Mouse (Mus musculus) limb, embryonic 15.5 days (tissue): ENCODE data around the gene Gm10197. TPM values are rescaled to one million over a fixed set of nuclear protein-coding genes. Genes with fewer than 3 reads are reported as not detected.

Experiments
- ATAC-seq: fragments of 200-750 bp; cut with Nextera tagmentation; 2 replicates; pipeline ENCODE4 v1.8.0; 2017; ENCODE audit warnings: low read depth, moderate TSS enrichment; ENCODE audit not compliant: insufficient number of reproducible peaks, low FRiP score, low TSS enrichment
- H3K27ac ChIP-seq: fragments of 300-500 bp; sonication (generic); 2 replicates; pipeline ENCODE4 v1.5.1; 2015; ENCODE audit warnings: moderate library complexity, mild to moderate bottlenecking, inconsistent platforms
- H3K27me3 ChIP-seq: fragments of 300-500 bp; sonication (generic); 2 replicates; pipeline ENCODE4 v1.6.1; 2015; ENCODE audit warnings: inconsistent platforms
- H3K36me3 ChIP-seq: fragments of 300-500 bp; sonication (generic); 2 replicates; pipeline ENCODE4 v1.6.1; 2015; ENCODE audit warnings: inconsistent platforms
- H3K4me1 ChIP-seq: fragments of 300-500 bp; sonication (generic); 2 replicates; pipeline ENCODE4 v1.6.1; 2015; ENCODE audit warnings: inconsistent platforms
- H3K4me2 ChIP-seq: fragments of 300-500 bp; sonication (generic); 2 replicates; pipeline ENCODE4 v1.6.1; 2015; ENCODE audit warnings: mild to moderate bottlenecking, inconsistent platforms
- H3K4me3 ChIP-seq: fragments of 300-500 bp; sonication (generic); 2 replicates; pipeline ENCODE4 v1.5.1; 2015; ENCODE audit warnings: mild to moderate bottlenecking, inconsistent platforms
- H3K9ac ChIP-seq: fragments of 300-500 bp; sonication (generic); 2 replicates; pipeline ENCODE4 v1.6.1; 2015; ENCODE audit warnings: inconsistent platforms
- H3K9me3 ChIP-seq: fragments of 300-500 bp; sonication (generic); 2 replicates; pipeline ENCODE4 v1.6.1; 2016; ENCODE audit warnings: inconsistent platforms
- WGBS: fragments of 180-500 bp; shearing (Covaris S2); methylation state at CpG from one replicate; pipeline ENCODE4 v1.1.7; 2015; 5-methylcytosine and 5-hydroxymethylcytosine counted together
- polyA plus RNA-seq: library from polyadenylated mRNA; unstranded; fragments of >200 nt; fragmentation: Nextera tagmentation; extraction: Ambion mirVana; gene quantifications from 2 replicates; pipeline ENCODE4 v1.2.1, GENCODE M21; 2015

Gene Gm10197
- polyA plus RNA-seq, 1 experiment from 2014 or later = not detected

DNA sequence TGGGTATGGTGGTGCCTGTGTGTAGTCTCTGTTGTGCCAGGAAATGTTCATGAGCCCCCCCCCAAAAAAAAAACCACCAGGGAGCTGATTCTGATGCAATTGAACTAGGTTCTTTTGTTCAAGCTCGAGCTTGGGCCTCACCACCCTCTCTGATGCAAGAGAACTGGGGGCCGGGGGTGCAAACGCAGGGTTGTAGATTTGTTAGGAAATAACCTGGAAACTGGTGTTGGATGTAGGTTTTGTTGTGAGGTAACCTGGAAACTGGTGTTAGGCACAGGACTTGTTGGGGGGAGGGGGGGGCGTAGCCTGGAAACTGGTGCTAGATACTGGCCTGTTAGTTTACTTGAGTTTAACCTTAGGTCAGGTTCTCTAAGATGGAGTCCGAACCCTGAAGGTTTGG, 20.2 kb upstream of the Gm10197 start:
- 82% methylated on average over 5 of the region's 5 CpGs for WGBS
- peak overlapping the region; percentile 98; the same call in 1 of the 2 replicates for H3K4me3 ChIP-seq

DNA sequence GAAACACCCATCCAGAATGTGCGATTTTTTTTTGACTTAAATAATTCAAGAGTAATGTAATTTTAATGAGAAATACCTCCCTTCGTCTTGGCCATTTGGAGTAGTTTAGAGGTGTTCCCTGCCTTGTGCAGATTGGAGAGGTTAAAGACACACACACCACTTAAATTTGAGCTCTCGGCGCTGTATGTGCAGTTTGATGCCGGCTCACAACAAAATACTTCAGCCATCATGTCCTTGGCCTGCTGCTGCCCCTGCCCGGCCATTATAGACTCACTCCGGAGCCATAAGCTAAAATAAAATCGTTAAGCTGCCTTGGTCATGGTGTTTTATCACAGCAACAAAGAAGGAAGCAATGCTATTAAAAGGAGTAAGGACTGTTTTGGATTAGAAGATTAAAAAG, 19.8 kb upstream of the Gm10197 start:
- 40% methylated on average over 8 of the region's 8 CpGs for WGBS
- Histone ChIP-seq H3K9ac (peak overlapping the region; percentile 87), H3K27ac (peak overlapping the region; percentile 92), H3K27me3 (no peaks in the 10 kb centered on the region), H3K36me3 (peaks cover 21% of the 10 kb centered on the region), H3K4me1 (peaks cover 12% of the 10 kb centered on the region), H3K4me2 (peak overlapping the region; percentile 60), H3K4me3 (peak overlapping the region; percentile 98), H3K9me3 (no peaks in the 10 kb centered on the region)
- ATAC-seq = no peak

More for the DNA sequence above, 20.2 kb upstream of the Gm10197 start:
- no peak for ATAC-seq
- no peak overlapping the region for H3K9ac ChIP-seq
- H3K27ac ChIP-seq = no peak overlapping the region
- H3K4me2 ChIP-seq = peak overlapping the region; percentile 60
- H3K27me3 ChIP-seq = no peaks in the 10 kb centered on the region
- peaks cover 12% of the 10 kb centered on the region for H3K4me1 ChIP-seq
- H3K9me3 ChIP-seq = no peaks in the 10 kb centered on the region
- peaks cover 20% of the 10 kb centered on the region for H3K36me3 ChIP-seq

DNA sequence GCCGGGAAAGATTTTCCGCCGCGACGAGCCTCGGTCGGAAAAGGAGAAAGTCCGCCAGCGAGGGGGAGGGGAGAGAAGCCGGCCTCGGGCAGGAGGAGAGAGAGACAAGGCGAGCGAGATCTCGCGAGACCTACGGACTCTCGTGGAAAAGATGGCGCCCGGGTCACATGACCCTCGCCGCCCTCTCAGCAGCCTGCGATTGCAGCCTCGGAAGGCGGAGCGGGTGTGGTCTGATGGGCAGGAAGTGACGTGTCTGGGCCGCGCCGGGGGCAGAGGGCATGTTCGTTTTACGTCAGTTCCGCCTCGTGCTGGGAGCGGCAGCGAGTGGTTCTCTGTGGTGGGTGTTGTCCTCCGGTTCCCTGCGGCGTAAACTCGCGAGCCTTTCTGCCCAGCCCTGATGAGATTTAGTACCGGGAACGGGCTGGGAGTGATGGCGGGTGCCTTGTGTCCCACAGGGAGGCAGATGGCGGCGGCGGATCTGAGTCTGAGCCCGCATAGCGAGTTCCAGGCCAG, 19.0 kb upstream of the Gm10197 start, which contains the start of gene Smndc1:
Gene Smndc1 (minus strand): TSS at position 84 of the 513 bp plus-strand sequence.
- ATAC-seq = peak; percentile 98
- no peaks in the 10 kb centered on the region for H3K27me3 ChIP-seq
- peak within 1 kb of the TSS; percentile 60 for H3K4me2 ChIP-seq
- H3K9ac ChIP-seq = peak within 1 kb of the TSS; percentile 98
- H3K27ac ChIP-seq = peak within 1 kb of the TSS; percentile 99
- peaks cover 27% of the 10 kb centered on the region for H3K36me3 ChIP-seq
- H3K4me1 ChIP-seq = peaks cover 12% of the 10 kb centered on the region
- H3K4me3 ChIP-seq = peak within 1 kb of the TSS; percentile 98
- H3K9me3 ChIP-seq = no peaks in the 10 kb centered on the region
- under 1% methylated on average over 48 of the region's 48 CpGs for WGBS

DNA sequence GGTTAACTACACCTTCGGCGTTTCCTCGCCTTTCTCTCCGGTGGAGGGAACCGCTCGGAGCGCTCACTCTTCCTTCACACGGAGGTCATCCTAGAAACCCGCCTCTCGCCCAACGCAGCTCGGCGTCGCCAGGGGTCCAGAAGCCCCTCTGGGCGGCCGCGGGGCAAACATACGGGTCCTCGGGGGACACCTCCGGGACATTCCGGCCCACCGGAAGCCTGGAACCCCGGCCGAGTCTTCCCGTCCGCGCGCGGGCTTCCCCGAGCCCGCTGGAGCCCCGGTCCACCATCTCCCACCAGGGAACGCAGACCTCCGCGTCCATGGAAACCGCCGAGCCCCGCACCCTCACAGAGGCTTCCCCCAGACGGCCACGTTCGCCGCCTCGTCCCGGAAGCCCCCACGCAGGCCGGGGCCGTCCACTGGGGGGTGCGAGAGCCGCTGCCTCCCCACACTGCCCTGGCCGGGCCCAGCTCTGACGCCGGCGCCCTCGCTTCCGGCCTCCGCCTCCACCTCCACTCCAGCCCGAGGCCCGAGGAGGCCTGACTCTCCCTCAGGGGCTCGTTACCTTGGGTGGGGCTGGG, 18.4 kb upstream of the Gm10197 start:
- H3K4me3 ChIP-seq = peak overlapping the region; percentile 98
- no peaks in the 10 kb centered on the region for H3K9me3 ChIP-seq
- H3K4me1 ChIP-seq = peaks cover 12% of the 10 kb centered on the region
- under 1% methylated on average over 57 of the region's 59 CpGs for WGBS
- H3K36me3 ChIP-seq = peaks cover 27% of the 10 kb centered on the region
- peak overlapping the region; percentile 60 for H3K4me2 ChIP-seq
- no peaks in the 10 kb centered on the region for H3K27me3 ChIP-seq
- H3K27ac ChIP-seq = peak overlapping the region; percentile 99
- peak; percentile 84 for ATAC-seq
- H3K9ac ChIP-seq = peak overlapping the region; percentile 98

DNA sequence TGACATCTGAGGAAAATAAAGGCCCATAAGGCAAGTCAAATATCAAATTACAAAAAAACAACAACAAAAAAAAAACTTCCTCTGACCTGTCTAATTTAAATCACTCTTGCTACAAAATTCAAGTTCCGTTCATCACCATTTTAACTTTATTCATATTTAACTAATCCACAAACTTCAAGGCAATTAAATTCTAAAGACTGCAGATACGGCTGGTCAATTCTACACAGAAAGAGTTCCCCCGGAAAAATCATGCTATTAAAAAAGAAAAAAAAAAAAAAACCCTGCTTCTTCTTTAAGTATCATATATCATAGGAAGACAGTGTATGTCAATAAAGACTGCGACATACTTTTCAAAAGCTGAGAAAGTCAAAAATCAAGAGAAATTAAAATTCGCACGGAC, 17.9 kb upstream of the Gm10197 start:
- ATAC-seq = no peak
- no peaks in the 10 kb centered on the region for H3K27me3 ChIP-seq
- H3K4me1 ChIP-seq = peaks cover 12% of the 10 kb centered on the region
- H3K27ac ChIP-seq = peak overlapping the region; percentile 99
- peaks cover 28% of the 10 kb centered on the region for H3K36me3 ChIP-seq
- no peaks in the 10 kb centered on the region for H3K9me3 ChIP-seq
- WGBS = 11% methylated on average over 6 of the region's 6 CpGs
- H3K4me2 ChIP-seq = peak overlapping the region; percentile 60
- H3K9ac ChIP-seq = peak overlapping the region; percentile 98
- peak overlapping the region; percentile 98 for H3K4me3 ChIP-seq

DNA sequence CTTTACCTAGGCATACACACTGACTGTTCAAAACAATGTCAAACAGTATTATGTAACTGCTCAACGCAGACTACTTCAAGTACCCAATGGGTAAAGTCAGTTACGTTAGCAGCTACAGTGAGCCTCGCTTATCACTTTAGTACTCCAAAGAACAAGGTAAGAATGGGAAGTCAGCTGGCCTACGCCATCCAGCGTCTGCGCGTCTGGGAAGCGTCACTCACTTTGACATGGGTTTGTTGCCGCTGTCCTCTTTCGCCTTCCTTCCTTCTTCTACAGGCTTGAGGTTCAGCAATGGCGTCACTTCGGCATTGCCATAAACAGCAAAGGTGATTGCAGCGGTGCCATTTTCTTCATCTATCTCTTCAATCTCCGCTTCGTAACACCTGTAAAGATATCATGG, 11.8 kb upstream of the Gm10197 start:
- Histone ChIP-seq H3K36me3 (peaks cover 62% of the 10 kb centered on the region), H3K9ac (no peak overlapping the region), H3K9me3 (no peaks in the 10 kb centered on the region), H3K4me2 (no peak overlapping the region), H3K4me1 (0 out of 2 replicates have a peak, but pooled peaks cover 3% of the 10 kb centered on the region), H3K27ac (no peak overlapping the region), H3K4me3 (no peak overlapping the region), H3K27me3 (no peaks in the 10 kb centered on the region)
- ATAC-seq = no peak
- WGBS = 93% methylated on average over 15 of the region's 15 CpGs

DNA sequence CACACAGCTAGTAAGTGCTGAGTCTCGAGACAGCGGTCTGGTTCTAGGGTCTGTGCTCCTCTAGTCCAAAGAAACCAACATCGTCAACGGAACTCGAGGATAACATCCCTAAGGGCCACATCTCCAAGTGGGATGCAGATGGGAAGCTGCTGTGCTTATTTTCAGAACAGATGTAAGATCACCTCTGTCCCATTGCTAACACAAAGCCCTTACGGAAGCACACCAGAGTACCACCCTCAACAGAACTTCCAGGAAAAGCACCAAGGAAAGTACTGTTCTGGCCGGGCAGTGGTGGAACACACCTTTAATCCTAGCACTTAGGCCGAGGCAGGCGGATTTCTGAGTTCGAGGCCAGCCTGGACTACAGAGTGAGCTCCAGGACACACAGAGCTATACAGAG, 6.9 kb upstream of the Gm10197 start:
- Histone ChIP-seq H3K9ac (no peak overlapping the region), H3K4me1 (0 out of 2 replicates have a peak, but pooled peaks cover 3% of the 10 kb centered on the region), H3K27me3 (no peaks in the 10 kb centered on the region), H3K9me3 (no peaks in the 10 kb centered on the region), H3K4me2 (no peak overlapping the region), H3K4me3 (no peak overlapping the region), H3K27ac (no peak overlapping the region), H3K36me3 (peaks cover 49% of the 10 kb centered on the region)
- no peak for ATAC-seq
- 92% methylated on average over 10 of the region's 10 CpGs for WGBS

DNA sequence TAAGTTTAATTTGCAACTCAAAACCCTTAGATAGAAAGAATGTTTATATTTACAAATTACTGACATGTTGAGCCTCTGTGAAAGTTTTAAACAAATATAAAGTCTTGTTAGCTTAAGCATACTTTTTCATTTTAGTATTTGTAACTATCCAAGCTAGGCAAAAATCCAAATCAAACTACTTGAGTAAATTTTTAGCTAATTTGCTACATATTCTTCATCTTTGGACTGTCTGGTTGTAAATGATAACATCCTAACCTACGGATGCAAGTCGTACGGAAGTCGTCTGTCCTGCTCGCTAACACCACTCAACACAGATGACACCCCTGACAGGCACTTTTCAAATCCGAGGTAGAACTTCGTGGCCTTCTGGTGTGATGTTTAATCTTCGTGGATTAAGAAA, 6.1 kb upstream of the Gm10197 start:
- Histone ChIP-seq H3K9me3 (no peaks in the 10 kb centered on the region), H3K27me3 (no peaks in the 10 kb centered on the region), H3K4me2 (no peak overlapping the region), H3K9ac (no peak overlapping the region), H3K36me3 (peaks cover 45% of the 10 kb centered on the region), H3K4me1 (0 out of 2 replicates have a peak, but pooled peaks cover 3% of the 10 kb centered on the region), H3K27ac (no peak overlapping the region), H3K4me3 (no peak overlapping the region)
- 83% methylated on average over 8 of the region's 8 CpGs for WGBS
- no peak for ATAC-seq

DNA sequence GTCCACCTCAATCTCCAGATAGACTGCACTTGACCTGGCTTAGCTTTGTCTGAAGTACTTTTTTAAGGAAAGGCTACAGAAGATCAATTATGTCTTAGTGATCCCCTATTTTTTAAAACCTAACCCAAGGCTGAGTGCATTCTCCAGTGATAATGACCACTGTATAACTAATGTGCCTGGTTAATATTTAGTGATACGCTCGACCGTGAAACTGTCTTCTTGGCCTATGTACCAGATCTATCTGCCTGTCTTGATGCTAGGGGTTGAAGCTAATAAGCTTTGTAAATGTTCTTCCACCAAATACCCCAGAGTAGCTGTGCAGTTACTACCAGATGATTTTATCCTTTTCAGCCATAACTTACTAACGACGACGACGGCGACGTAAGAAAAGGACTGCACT, 4.2 kb upstream of the Gm10197 start:
- no peaks in the 10 kb centered on the region for H3K9me3 ChIP-seq
- 91% methylated on average over 9 of the region's 9 CpGs for WGBS
- no peak for ATAC-seq

DNA sequence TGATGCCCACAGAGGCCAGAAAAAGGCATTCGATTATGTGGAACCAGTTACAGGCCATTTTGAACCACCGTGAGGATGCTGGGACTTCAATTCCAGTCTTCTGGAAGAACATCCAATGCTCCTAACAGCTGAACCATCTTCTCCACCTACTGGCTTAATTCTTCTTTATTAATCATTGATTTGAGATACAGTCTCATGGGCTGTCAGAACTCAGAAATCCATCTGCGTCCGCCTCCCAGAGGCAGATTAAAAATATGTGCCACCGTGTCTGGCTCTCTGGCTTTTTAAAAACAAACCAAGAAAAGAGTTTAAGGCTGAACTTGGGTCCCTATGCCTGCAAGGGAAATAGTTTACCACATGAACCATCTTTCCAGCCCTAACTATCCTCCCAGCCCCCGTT, 3.7 kb upstream of the Gm10197 start:
- ATAC-seq = no peak
- Histone ChIP-seq H3K36me3 (peaks cover 44% of the 10 kb centered on the region), H3K4me3 (no peak overlapping the region), H3K9ac (no peak overlapping the region), H3K27me3 (no peaks in the 10 kb centered on the region), H3K9me3 (no peaks in the 10 kb centered on the region), H3K4me1 (peaks cover 6% of the 10 kb centered on the region; the same call in 1 of the 2 replicates), H3K27ac (no peak overlapping the region), H3K4me2 (no peak overlapping the region)
- WGBS = 88% methylated on average over 6 of the region's 6 CpGs

More for the DNA sequence above, 4.2 kb upstream of the Gm10197 start:
- Histone ChIP-seq H3K27me3 (no peaks in the 10 kb centered on the region), H3K4me3 (no peak overlapping the region), H3K4me1 (0 out of 2 replicates have a peak, but pooled peaks cover 3% of the 10 kb centered on the region), H3K4me2 (no peak overlapping the region), H3K9ac (no peak overlapping the region), H3K27ac (no peak overlapping the region), H3K36me3 (peaks cover 45% of the 10 kb centered on the region)

DNA sequence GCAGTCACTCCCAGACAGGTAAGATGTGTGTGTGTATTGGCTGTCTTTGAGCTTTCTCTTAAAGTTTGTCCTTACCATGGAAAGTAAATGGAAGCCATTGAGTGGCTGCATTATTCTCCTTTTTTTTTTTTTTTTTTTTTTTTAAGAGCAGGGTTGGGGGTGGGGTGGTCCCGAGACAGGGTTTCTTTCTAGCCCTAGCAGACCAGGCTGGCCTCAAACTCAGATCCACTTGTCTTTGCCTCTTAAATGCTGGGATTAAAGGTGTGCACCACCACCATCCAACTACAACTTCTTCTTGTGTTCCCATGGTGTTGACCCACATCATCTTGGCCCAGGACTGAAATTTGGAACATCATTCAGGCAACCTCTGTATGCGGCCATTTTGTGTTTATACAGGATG, 2.0 kb upstream of the Gm10197 start:
- Histone ChIP-seq H3K4me1 (peaks cover 20% of the 10 kb centered on the region), H3K4me3 (no peak overlapping the region), H3K36me3 (peaks cover 35% of the 10 kb centered on the region), H3K9me3 (no peaks in the 10 kb centered on the region), H3K27ac (no peak overlapping the region), H3K9ac (no peak overlapping the region), H3K27me3 (no peaks in the 10 kb centered on the region), H3K4me2 (no peak overlapping the region)
- WGBS = 86% methylated on average over 2 of the region's 2 CpGs
- ATAC-seq = no peak

DNA sequence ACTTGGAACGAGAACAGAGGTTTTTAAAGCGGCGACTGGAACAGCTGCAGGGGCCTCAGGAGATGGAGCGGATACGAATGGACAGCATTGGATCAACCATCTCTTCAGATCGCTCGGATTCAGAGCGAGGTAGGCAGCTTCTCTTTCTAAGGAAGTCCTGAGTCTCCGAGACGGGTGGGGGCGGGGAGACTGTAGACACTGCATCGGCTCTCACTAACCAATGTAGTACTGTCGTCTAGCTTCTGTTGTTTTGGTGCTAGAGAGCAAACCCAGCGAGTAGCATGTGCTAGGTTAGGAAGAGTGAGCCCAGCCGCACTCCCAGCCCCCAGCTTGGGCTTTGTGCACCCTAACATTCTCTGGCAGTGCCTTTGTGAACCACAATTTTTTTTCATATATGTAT, 1.3 kb downstream of the Gm10197 start:
- Histone ChIP-seq H3K36me3 (peaks cover 29% of the 10 kb centered on the region), H3K4me1 (peaks cover 32% of the 10 kb centered on the region), H3K4me2 (no peak overlapping the region), H3K27me3 (no peaks in the 10 kb centered on the region), H3K27ac (0 out of 2 replicates have a peak overlapping the region, but pooled peaks have one; percentile 38), H3K9me3 (no peaks in the 10 kb centered on the region), H3K9ac (no peak overlapping the region), H3K4me3 (no peak overlapping the region)
- ATAC-seq = no peak
- WGBS = 70% methylated on average over 15 of the region's 15 CpGs
